Mouse (Mus musculus): ENCODE measurements around the gene Sept8.

Gene Sept8

DNA sequence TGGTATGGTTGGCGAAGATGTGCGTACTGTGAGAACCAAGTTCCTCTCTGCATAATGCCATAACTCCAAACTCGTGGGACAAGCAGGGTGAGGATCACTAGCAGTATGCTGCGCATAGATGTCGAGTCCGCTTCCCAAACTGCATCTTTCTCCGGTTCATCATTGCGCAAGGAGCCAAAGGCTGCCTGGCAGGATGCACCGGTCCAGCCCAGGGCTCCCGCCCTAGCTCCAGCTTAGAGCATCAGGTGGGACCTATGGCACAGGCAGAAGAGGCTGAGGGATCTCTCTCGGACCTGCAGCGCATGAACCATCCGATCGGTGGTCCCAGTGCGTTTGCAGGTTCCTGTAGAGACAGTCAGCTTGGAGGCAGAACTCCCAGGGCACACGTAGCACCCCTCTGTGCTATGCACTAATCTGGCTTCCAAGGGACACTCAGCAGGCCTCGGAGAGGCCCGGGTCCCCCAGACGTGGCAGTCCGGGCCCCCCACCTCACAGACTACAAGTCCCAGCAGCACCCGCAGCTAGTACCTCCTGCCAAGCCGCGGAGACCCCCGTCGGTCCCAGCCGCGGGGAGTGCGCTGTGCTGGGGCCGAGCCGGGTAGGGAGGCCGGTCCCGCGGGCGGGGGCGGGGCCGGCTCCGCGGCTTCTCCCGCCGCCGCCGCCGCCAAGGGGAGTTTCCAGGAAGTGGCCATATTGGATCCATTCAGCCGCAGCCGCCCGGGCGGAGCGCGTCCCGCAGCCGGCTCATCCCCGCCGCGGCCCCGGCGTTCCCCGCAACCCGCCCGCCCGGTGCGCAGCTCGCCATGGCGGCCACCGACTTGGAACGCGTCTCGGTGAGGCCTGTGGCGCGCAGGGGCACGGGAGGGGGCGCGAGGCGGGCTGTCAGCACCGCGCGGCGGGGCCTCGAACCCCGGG lies at the start of gene Sept8:
Gene Sept8, plus strand, starts transcription at position 51 of the 915 bp plus-strand sequence.
- DNase-seq (ENCODE audit: extremely low read depth, low read depth, low spot score): no peak

DNA sequence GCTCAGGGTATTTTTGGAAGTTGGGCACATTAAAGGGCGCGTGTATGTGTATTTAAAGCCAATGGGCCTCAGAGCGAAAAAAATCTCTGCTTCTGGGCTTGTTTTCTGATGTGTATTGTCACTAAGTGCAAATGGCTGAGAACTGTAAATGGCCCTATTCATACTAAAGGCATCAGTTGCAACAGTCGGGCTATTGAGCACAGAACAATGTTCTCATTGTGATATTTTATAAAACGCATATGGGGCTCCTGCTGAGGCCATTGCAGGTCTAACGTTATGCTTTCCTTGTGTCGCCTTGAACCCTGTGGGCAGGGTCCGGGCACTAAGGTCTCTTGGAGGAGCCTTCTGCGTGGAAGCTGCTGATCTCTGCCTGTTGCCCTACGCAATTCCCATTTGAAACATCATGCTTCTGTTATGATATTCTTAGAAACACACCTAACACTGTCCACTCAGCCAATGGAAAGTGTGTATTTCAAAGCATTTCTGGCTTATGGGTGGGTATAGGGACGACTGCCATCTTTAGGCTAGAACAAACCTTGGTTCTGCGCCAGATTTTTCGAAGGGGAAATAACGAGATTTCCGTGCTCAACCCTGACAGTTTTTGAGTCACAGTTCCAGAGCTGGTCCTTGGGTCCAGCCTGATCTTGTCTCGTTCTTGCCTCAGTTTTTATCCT lies 49.6 kb upstream of the Sept8 start:
- DNase-seq (ENCODE audit: extremely low read depth, low read depth, low spot score): no peak

DNA sequence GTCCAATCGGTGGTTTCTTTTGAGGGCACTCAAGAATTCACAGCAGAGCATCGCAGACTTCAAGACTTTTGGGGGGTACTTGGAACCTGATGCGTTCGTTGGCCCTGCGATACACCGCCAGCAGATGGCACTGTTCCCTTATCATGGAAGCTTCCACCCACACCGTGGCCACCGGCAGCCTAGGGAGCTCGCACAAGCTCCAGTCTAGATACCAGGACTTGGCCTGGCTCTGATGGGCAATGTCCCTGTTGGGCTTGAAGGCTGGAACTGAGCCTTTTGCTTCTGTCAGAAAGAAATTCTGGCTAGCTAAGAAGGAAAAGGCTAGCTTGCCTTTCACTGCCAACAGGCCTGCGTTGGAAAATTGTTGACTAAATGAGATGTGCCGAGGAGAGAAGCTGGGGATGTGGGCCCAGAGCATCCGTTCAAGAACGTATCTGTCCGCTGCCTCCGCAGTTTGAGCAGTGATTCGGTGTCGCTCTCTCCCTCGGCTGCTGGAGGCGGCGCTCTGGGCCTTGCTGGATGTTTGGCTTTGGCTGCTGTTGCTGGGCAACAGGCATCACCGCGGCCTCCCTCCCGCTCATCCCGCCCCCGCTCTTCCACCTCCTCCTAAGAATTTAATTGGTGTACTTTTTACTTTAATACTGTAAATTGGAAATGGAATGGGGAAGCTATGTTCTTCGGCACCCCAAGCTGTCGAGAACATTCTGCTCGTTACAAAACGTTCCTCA lies 48.9 kb upstream of the Sept8 start, which contains the start of gene Gm9837:
Gene Gm9837, minus strand, starts transcription at position 512 of the 728 bp plus-strand sequence.
- DNase-seq (ENCODE audit: extremely low read depth, low read depth, low spot score): no peak

DNA sequence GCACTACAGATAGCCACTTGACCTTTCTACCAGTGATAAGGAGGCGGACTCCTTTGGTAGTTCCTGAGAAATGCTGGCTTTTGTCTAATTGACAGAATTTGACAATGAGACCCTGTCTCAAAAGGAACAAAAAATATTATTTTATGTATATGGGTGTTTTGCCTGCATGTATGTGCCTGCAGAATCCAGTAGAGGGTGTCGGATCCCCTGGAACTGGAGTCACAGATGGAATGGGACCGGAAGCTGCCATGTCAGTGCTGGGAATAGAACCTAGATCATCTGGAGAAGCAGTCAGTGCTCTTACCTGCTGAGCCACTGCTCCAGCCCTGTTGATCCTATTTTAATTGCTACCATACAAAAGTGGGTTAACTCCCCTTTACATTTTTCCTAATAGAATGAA lies 46.3 kb upstream of the Sept8 start:
- DNase-seq (ENCODE audit: extremely low read depth, low read depth, low spot score): no peak

DNA sequence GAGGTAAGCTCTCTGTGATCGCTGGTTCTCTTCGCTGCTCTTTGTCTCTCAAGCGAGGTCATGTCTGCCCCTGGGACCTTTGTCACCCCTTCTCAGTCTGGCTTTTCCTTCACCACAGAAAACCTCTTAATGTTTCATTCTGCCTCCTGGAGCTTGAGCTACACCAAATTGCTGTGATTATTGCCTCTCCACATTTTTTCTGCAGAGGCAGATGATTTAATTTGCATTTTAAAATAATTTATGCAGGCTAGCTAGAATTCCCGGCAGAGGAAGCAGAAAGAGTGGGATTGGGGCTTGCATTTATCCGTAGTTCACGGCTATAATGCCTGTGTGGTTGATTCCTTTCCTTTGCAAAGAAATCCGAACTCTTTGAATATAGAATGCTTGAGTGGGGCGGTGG lies 43.4 kb upstream of the Sept8 start:
- no peak for DNase-seq (ENCODE audit: extremely low read depth, low read depth, low spot score)

DNA sequence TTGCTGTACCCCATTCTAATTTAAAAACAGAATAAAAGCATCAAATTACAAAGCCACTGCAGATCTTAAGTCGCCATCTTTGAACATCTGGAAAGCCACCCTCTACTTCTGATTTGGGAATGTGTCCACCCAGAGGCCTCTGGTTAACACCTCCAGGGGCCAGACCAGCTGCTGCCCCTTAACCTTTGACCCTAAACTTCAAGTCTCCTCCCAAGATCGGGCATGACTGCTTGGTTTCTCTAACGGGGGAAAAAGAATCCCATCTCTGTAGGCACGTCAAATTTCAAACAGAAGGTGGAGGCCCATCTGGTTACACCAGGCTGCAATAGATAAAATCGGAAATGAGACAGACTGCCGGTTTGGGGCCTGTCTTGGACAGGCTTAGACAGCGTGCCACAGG lies 41.2 kb upstream of the Sept8 start:
- DNase-seq (ENCODE audit: extremely low read depth, low read depth, low spot score): no peak

DNA sequence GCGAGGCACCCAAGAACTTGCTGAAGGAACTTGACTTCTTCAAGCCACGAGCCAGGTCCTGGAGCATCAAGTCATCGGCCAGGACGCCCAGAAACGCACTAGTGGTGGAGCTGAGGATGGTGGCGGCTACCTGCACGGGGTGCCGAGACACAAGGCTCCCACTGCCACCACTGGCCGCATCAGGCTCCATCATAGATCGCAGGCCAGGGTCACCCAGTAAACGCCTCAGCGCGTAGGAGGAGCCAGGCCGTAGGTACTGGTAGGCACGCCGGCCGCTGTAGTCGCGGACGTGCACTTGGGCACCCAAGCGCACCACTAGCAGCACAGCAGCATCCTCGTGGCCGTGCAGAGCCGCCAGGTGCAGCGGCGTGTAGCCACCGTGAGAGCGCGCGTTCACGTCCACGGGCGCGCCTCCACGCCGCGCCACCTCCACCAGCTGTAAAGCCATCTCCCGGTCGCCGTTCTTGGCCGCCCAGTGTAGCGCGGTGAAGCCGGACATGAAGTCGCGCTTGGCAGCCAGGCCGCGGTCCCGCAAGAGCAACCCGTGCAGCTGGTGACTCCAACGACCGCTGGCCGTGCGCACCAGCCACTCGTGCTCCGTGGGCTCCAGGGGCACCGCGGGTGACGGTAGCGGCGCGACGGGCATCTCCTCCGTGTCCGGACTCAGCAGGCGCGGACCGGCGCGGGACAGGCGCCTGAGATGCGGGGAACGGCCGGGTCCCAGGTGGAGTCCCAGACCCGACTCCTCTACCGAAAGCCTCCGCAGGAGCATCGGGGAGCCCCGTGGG lies 40.5 kb upstream of the Sept8 start:
- DNase-seq (ENCODE audit: extremely low read depth, low read depth, low spot score): no peak

DNA sequence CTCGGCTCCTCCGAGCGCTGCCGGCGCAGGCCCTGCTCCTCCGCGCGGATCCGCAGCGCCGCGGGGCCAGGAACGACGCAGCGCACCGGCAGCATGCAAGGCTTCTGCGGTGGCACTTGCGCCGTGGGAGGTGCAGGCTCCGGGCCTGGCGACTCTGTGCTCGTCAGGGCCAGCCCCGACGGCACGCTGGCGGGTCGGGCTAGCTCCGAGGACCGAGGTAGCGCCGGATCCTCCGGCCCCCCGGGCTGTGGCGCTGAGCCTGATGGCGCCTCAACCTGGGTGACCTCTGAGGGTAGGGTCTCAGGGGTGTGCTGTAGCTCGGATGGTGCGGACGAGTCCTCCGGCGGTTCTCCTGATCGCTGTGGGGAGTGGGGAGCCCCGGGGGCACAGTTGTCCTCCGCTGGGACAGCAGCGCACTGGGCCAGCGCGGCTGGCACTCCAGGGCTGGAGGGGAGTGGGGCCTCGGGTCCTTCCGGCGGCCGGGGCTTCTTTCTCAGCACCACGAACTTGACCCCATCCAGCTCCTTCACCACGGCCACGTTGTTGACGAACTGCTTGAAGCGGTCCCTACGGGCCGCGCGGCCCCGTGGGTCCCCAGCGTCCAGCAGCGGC lies 39.8 kb upstream of the Sept8 start:
- no peak for DNase-seq (ENCODE audit: extremely low read depth, low read depth, low spot score)

DNA sequence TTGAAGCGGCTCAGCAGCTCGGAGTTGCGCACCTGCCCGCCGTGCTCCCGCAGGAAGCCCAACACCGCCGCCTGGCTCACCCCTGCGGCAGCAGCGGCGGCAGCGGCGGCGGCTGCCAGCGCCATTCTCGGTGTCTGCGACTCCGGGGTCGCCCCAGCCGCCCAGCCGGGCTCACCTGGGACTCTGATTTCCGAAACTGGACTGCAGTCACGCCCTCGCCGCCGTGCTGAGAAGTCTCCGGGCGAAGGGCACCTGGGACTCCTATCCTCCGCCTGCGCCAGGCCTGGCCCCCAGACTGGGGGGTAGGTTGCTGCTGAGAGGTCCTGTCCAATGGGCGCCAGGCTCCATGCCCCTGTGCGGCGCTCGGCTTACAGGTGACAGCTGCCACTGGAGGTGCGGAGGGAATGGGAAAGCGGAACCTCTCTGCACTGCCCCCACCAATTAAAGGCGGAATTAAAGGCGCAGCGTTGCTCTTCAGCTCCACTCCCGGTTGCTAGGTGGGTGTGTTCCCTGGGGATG lies 39.2 kb upstream of the Sept8 start, which contains the start of the genes Gm9945 and Sowaha:
Gene Gm9945, plus strand, starts transcription at position 384 of the 519 bp plus-strand sequence.
Gene Sowaha, minus strand, starts transcription at position 492 of the 519 bp plus-strand sequence.
- DNase-seq (ENCODE audit: extremely low read depth, low read depth, low spot score): no peak

DNA sequence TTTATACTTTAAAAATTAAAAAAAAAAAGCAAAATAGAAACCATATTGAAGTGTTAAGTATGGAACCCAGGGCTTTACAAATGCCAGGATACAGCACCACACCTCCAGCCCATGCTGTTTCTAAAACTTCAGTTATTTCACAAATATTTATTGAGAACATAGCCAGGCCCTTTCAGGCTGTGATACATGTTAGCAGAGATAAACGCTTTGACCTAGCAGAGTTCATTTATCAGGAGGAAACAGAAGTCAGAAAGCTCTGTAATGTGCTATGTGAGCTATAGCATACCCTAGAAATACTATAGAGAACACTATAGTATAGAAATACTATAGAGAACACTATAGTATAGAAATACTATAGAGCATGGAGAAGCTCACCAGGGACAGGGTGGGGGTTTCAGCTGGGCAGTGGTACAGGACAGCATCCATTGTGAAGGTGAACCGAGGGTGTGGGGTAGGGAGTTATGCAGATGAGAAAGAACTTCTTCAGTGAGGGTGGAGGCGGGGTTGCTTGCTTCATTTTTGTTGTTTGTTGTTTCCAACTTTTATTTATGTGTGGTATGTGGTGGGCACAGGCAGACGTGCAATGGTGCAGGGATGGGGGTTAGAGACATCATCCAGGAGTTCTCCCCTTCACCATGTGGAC lies 37.8 kb upstream of the Sept8 start:
- DNase-seq (ENCODE audit: extremely low read depth, low read depth, low spot score): no peak

DNA sequence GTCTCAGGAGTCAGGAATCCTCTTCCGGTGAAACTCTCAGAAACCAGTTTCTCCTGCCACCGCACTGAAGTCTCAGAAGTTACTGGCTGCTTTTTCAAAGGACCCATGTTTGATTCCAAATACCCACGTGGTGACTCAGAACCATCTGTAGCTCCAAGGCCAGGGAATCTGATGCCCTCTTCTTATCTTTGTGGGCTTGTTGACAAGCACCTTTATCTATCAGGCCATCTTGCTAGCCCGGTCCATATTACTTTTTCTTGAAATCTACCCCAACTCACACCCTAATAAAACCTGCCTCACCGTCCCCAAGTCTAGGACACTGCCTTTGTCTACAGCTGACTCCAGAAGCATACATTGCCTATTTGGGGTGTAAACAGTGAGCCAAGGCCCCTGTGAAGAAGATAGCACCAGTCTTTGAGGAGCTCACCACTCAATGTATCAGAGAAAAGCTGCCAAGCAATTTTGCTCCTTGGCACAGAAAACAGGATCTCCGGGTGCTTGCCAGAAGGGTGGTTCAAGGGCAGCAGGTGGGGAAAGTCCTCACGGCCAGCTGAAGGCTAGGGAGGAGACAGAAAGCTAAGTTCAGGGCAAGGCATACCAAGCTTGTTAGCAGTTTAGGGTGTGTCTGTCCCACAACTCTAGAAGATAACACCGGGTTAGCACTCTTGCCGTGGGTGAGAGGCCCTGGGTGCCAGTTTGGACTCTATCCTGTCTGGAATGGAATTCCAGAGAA lies 35.7 kb upstream of the Sept8 start:
- DNase-seq (ENCODE audit: extremely low read depth, low read depth, low spot score): no peak

DNA sequence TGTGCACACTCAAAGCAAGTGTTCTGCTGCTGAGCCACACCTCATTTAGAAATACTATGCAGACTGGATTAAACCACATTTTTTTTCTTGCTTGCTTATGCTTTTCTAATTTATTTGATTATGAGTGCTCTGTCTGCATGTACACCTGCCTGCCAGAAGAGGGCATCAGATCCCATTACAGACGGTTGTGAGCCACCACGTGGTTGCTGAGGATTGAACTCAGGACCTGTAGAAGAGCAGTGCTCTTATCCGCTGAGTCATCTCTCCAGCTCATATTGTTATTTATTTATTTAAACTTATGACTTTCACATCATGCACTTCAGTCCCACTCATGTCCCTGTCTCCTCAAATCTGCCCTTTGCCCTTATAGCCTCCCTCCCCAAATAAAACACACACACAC lies 33.3 kb upstream of the Sept8 start:
- no peak for DNase-seq (ENCODE audit: extremely low read depth, low read depth, low spot score)

DNA sequence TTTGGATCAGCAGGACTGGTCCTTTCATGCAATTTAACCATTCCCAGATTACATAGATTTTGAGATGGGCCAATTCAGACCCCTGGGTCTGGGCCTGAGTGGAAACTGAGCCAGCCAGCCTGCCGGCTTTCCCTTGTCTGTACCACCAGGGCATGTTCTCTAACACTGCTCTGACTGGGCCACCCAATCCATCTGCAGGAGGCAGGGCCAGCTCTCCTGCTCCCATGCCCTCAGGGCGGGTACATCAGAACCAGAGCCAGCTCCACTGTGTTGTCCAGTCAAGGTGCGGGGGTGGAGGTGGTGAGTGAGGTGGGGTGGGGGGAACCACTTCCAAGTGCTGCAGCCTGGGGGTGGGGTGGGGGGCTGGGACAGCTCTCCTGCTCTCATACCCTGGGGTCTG lies 32.7 kb upstream of the Sept8 start:
- no peak for DNase-seq (ENCODE audit: extremely low read depth, low read depth, low spot score)

DNA sequence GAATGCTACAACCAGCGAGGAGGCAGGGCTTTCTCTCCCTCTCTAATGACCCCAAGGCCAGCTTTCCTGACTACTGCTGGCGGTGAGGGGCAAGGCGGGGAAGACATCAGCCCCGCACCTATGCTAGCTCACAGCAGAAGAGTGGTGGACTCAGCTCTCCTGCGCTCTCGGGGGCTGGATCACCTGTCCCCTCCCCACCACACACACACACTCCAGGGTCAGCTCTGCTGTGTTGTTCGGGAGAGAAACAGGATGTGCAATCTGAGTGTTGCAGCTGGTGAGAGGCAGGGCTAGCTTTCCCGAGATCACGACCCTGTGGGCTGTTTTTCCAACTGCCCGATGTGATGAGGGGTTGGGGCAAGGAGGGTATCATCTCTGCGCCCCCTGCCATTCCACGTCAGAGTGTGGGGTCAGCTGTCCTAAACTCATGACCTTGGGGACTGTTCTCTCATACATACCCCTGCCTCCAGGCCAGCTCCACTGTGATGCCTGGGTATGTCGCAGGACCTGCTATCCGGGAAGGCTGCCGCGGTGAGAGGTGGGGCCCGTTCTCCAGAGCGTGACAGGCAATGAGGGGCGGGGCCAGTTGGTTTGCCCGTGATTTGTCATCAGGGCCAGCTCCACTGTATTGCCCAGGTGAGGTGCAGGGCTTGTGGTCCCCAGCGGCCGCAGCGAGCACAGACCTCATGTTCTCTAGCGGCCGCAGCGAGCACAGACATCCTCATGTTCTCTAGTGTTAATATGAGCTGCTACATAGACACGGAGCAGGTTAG lies 32.0 kb upstream of the Sept8 start:
- no peak for DNase-seq (ENCODE audit: extremely low read depth, low read depth, low spot score)

DNA sequence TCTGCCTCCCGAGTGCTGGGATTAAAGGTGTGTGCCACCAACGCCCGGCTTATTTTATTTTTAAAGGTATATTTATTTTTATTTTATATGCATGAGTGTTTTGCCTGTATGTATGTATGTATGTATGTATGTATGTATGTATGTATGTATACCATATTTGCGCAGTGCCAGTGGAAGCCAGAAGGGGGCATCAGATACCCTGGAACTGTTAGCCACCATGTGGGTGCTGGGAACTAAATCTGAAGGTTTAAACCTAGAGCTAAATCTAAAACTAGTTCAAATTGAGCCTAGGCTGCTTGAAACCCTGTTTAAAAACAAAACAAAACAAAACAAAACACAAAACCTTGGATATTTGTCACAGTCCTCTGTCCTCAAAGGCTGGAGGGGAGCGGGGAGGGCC lies 30.1 kb upstream of the Sept8 start:
- DNase-seq (ENCODE audit: extremely low read depth, low read depth, low spot score): no peak

DNA sequence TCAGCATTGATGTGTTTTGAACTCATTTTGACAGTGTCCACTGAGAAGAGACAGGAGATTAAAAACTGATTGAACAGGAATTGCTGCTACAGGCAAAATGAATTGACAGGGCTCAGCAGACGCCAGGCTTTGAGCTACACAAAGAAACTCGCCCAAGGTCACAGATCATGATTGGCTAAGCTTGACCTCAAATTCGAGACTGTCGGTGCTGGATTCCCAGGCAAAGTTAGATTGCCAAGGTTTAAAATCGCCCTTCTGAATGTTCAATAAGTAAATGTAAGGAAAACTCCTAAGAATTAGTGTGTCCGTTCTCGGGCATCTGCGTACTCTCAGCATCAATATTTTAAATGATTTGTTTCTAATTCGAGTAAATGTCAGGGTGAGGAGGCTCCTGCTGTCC lies 29.6 kb upstream of the Sept8 start:
- DNase-seq (ENCODE audit: extremely low read depth, low read depth, low spot score): no peak

DNA sequence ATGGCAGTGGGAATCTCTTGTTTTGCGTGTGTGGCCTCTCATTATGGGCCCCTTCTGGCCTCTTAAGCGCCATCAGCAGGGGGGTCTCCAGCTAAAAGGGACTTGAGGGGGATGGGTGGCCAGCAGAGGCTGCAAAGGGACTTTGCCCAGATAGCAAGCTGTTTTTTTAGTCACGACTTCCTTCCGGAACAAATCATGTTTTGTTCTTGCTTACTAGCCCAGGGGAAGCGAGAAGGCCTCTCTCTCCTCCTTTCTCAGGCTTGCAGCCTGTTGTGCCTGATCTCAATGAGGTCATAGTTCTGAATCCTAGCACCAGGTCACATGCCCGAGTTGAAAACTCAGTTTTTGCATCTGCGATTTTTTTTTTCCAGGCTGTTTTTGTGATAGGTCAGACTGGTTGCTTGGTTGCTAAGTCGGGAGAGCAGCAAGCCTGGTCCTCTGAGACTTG lies 27.1 kb upstream of the Sept8 start:
- no peak for DNase-seq (ENCODE audit: extremely low read depth, low read depth, low spot score)
